Mouse (Mus musculus) MEL (cell line): ENCODE data around the gene Col23a1.

Source experiments
- MXI1 ChIP-seq: IDR thresholded peaks from 2 replicates; pipeline ENCODE4 v1.6.1; 2011; ENCODE audit warnings: mild to moderate bottlenecking, low read depth, low read length, improper control_type of control experiment
- POLR2AphosphoS2 ChIP-seq: IDR thresholded peaks from 2 replicates; pipeline ENCODE4 v1.6.1; 2011; ENCODE audit warnings: low read length, improper control_type of control experiment

DNA sequence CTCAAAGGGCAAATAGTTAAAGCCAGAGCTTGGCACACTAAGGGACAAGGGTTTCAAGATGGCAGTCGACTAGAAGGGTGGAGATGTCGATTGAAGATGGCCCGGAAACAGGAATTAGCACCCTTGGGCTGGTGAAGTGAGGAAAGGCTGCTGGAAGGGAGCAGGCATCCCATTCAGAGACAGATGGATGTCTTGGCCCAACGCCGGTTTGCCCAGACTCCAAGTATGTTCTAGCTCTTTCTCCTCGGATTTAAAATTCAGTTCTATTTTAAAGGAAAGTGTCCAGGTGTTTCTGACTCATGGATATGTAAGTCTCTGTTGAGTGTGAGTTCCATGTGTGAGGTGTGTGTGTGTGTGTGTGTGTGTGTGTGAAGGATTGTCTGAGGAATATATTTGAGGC is 53.1 kb downstream of the Col23a1 start:
- TF ChIP-seq MXI1, result no peak
- TF ChIP-seq POLR2AphosphoS2, result no peak
